Mouse (Mus musculus): ENCODE results near the gene Smim24. TPM values are rescaled to one million over a fixed set of nuclear protein-coding genes. Genes with fewer than 3 reads are reported as not detected.

The Smim24 gene
- total and polyA plus RNA-seq, 2 experiments = 1.3 to 4.1 TPM

GRCm38 (mm10) chr10:81356352-81356990, 36.4 kb upstream of the Smim24 start:
- no peak for DNase-seq (ENCODE audit: extremely low read depth, low read depth, low spot score)
- Histone ChIP-seq H3K79me2 (ENCODE audit: control insufficient read depth, insufficient read depth, low read length) (0 out of 2 replicates have a peak, but pooled peaks cover 3% of the 10 kb centered on the region), H3K4me1 (ENCODE audit: control insufficient read depth, insufficient read depth, low read length) (peaks cover 13% of the 10 kb centered on the region), H3K27ac (replicated peaks; ENCODE audit: insufficient read depth, low read depth, low read length) (no peak overlapping the region), H3K4me3 (ENCODE audit: insufficient read depth, low read depth, low read length) (no peak overlapping the region), H3K36me3 (ENCODE audit: control insufficient read depth, insufficient read depth, low read length) (no peaks in the 10 kb centered on the region), H3K27me3 (ENCODE audit: control insufficient read depth, insufficient read depth, low read length) (no peaks in the 10 kb centered on the region), H3K9ac (ENCODE audit: low read depth, low read length) (no peak overlapping the region)
- no peak for TF ChIP-seq POLR2A (IDR thresholded peaks at IDR 0.05; ENCODE audit: extremely low read depth, insufficient read depth, low read length)
- TF ChIP-seq CTCF (IDR thresholded peaks at IDR 0.05; ENCODE audit: low read depth, low read length) = no peak
- WGBS = 52% methylated on average over 12 of the region's 12 CpGs

GRCm38 (mm10) chr10:81356991-81357844, 35.6 kb upstream of the Smim24 start, which contains the start of gene Mfsd12:
Mfsd12 (plus strand) TSS chr10:81357491.
- Histone ChIP-seq H3K79me2 (ENCODE audit: control insufficient read depth, insufficient read depth, low read length) (0 out of 2 replicates have a peak, but pooled peaks cover 3% of the 10 kb centered on the region), H3K4me3 (ENCODE audit: insufficient read depth, low read depth, low read length) (peak within 1 kb of the TSS; percentile 89), H3K36me3 (ENCODE audit: control insufficient read depth, insufficient read depth, low read length) (no peaks in the 10 kb centered on the region), H3K27ac (replicated peaks; ENCODE audit: insufficient read depth, low read depth, low read length) (no peak within 1 kb of the TSS), H3K27me3 (ENCODE audit: control insufficient read depth, insufficient read depth, low read length) (no peaks in the 10 kb centered on the region), H3K9ac (ENCODE audit: low read depth, low read length) (peak within 1 kb of the TSS; percentile 91), H3K4me1 (ENCODE audit: control insufficient read depth, insufficient read depth, low read length) (peaks cover 13% of the 10 kb centered on the region)
- TF ChIP-seq CTCF (IDR thresholded peaks at IDR 0.05; ENCODE audit: low read depth, low read length) = no peak
- peak; percentile 61; the same call in 1 of the 2 replicates for TF ChIP-seq POLR2A (IDR thresholded peaks at IDR 0.05; ENCODE audit: extremely low read depth, insufficient read depth, low read length)
- WGBS = 2% methylated on average over 79 of the region's 79 CpGs
- peak; percentile 59 for DNase-seq (ENCODE audit: extremely low read depth, low read depth, low spot score)

DNA sequence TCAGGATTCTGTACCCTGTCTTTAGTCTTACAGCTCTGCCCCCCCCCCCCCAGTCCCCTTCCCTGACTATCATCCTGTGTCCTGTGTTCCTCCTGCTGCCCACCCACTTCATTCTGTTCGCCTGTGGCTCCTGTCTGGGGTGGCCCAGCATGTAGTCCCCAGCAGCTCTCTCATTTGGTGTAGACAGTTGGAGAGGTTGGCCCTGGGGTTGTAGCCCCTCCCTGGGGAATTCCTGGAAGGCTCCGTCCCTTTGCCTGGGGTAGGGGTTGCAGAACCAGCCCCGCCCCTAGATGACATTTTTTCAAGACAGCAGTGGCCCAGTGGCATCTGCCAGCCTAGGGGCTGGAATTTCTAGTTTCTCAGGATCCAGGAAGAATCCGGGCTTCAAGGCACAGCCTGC, 34.6 kb upstream of the Smim24 start:
- Histone ChIP-seq H3K27me3 (ENCODE audit: control insufficient read depth, insufficient read depth, low read length) (no peaks in the 10 kb centered on the region), H3K4me1 (ENCODE audit: control insufficient read depth, insufficient read depth, low read length) (peaks cover 13% of the 10 kb centered on the region), H3K4me3 (ENCODE audit: insufficient read depth, low read depth, low read length) (no peak overlapping the region), H3K27ac (replicated peaks; ENCODE audit: insufficient read depth, low read depth, low read length) (no peak overlapping the region), H3K79me2 (ENCODE audit: control insufficient read depth, insufficient read depth, low read length) (0 out of 2 replicates have a peak, but pooled peaks cover 3% of the 10 kb centered on the region), H3K36me3 (ENCODE audit: control insufficient read depth, insufficient read depth, low read length) (no peaks in the 10 kb centered on the region), H3K9ac (ENCODE audit: low read depth, low read length) (peak overlapping the region; percentile 91)
- WGBS = 50% methylated on average over 4 of the region's 4 CpGs
- TF ChIP-seq CTCF (IDR thresholded peaks at IDR 0.05; ENCODE audit: low read depth, low read length) = no peak
- TF ChIP-seq POLR2A (IDR thresholded peaks at IDR 0.05; ENCODE audit: extremely low read depth, insufficient read depth, low read length) = no peak
- DNase-seq (ENCODE audit: extremely low read depth, low read depth, low spot score) = no peak

DNA sequence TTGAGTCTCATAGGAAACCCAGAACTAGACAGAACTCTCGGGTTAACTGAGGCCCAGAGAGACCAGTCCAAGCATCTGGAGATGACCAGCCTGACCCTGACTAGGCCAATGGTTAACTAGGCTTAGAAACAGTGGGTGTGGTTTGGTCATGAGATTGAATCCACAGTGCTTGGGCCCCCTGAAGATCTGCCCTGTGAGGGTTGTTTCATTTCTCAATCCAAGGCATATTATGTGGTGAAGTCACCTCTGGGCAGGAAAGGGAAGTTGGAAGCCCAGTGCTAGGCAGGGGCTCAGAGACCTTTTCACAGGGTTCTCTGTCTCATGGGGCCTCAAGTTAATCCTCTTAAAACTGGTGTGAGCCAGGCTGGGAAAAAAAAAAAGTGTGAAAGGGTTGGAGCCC, 34.0 kb upstream of the Smim24 start:
- Histone ChIP-seq H3K36me3 (ENCODE audit: control insufficient read depth, insufficient read depth, low read length) (no peaks in the 10 kb centered on the region), H3K4me1 (ENCODE audit: control insufficient read depth, insufficient read depth, low read length) (peaks cover 13% of the 10 kb centered on the region), H3K4me3 (ENCODE audit: insufficient read depth, low read depth, low read length) (no peak overlapping the region), H3K9ac (ENCODE audit: low read depth, low read length) (no peak overlapping the region), H3K27me3 (ENCODE audit: control insufficient read depth, insufficient read depth, low read length) (no peaks in the 10 kb centered on the region), H3K27ac (replicated peaks; ENCODE audit: insufficient read depth, low read depth, low read length) (no peak overlapping the region), H3K79me2 (ENCODE audit: control insufficient read depth, insufficient read depth, low read length) (0 out of 2 replicates have a peak, but pooled peaks cover 3% of the 10 kb centered on the region)
- DNase-seq (ENCODE audit: extremely low read depth, low read depth, low spot score) = peak; percentile 50
- TF ChIP-seq CTCF (IDR thresholded peaks at IDR 0.05; ENCODE audit: low read depth, low read length) (no peak), POLR2A (IDR thresholded peaks at IDR 0.05; ENCODE audit: extremely low read depth, insufficient read depth, low read length) (no peak)
- 11% methylated on average over 1 of the region's 1 CpGs for WGBS

GRCm38 (mm10) chr10:81360721-81361120, 32.1 kb upstream of the Smim24 start:
- Histone ChIP-seq H3K4me3 (ENCODE audit: insufficient read depth, low read depth, low read length) (no peak overlapping the region), H3K9ac (ENCODE audit: low read depth, low read length) (no peak overlapping the region), H3K4me1 (ENCODE audit: control insufficient read depth, insufficient read depth, low read length) (peaks cover 13% of the 10 kb centered on the region), H3K36me3 (ENCODE audit: control insufficient read depth, insufficient read depth, low read length) (no peaks in the 10 kb centered on the region), H3K27me3 (ENCODE audit: control insufficient read depth, insufficient read depth, low read length) (no peaks in the 10 kb centered on the region), H3K27ac (replicated peaks; ENCODE audit: insufficient read depth, low read depth, low read length) (no peak overlapping the region), H3K79me2 (ENCODE audit: control insufficient read depth, insufficient read depth, low read length) (0 out of 2 replicates have a peak, but pooled peaks cover 3% of the 10 kb centered on the region)
- WGBS = 89% methylated on average over 8 of the region's 8 CpGs
- no peak for DNase-seq (ENCODE audit: extremely low read depth, low read depth, low spot score)
- no peak for TF ChIP-seq POLR2A (IDR thresholded peaks at IDR 0.05; ENCODE audit: extremely low read depth, insufficient read depth, low read length)
- no peak for TF ChIP-seq CTCF (IDR thresholded peaks at IDR 0.05; ENCODE audit: low read depth, low read length)
